Comparison of ENCODE assay signal across 8 mouse cellular contexts in the genomic region with DNA sequence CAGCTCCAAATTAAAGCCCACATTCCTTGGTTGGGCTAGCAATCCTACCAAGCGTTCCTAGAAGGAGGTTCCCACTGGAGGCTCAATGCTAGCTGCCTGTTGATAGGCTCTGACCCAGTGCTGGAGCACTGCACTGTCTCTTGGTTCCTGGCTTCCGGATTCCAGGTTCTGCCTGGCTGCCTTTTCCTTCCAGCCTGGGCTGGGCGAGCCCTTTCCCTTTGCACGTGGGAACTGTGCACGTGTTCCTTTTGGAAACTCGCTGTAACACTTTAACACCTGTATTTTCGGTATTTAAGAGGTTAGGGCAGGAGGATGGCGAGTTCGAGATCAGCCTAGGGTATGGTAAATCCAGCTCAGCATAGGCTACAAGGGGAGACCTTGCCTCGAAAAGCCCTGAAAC. TPM values are rescaled to one million over a fixed set of nuclear protein-coding genes. Genes with fewer than 3 reads are reported as not detected.
DNase-seq lines count a peak whose midpoint lies in the region; ATAC-seq and TF ChIP-seq lines count a peak whose summit lies in the region.

No protein-coding gene starts in this region.

- peaks cover 3% of the 10 kb centered on the region; the same call in 1 of the 2 replicates for H3K4me1 ChIP-seq in cerebellum, adult 2 months (ENCODE audit: control insufficient read depth, insufficient read depth, low read length)
- peaks cover 6% of the 10 kb centered on the region; the same call in 1 of the 2 replicates for H3K4me1 ChIP-seq in cortical plate, adult 2 months (ENCODE audit: control insufficient read depth, insufficient read depth, low read length)
- H3K4me1 ChIP-seq in limb, embryonic 10.5 days: peaks cover 18% of the 10 kb centered on the region
- peaks cover 22% of the 10 kb centered on the region for H3K4me1 ChIP-seq in midbrain, embryonic 16.5 days (ENCODE audit: control insufficient read depth, insufficient read depth, low read length)

- no peak overlapping the region for H3K9ac ChIP-seq in midbrain, embryonic 16.5 days (ENCODE audit: low read depth, low read length)

- peaks cover 21% of the 10 kb centered on the region for H3K36me3 ChIP-seq in limb, embryonic 10.5 days
- H3K36me3 ChIP-seq in midbrain, embryonic 16.5 days (ENCODE audit: control insufficient read depth, insufficient read depth, low read length): no peaks in the 10 kb centered on the region

- WGBS in cerebellum, adult 2 months: 57% methylated on average over 10 of the region's 10 CpGs
- WGBS in limb, embryonic 10.5 days: 80% methylated on average over 10 of the region's 10 CpGs
- 70% methylated on average over 10 of the region's 10 CpGs for WGBS in midbrain, embryonic 16.5 days

- H3K9me3 ChIP-seq in limb, embryonic 10.5 days (replicated peaks): no peaks in the 10 kb centered on the region
- no peaks in the 10 kb centered on the region for H3K9me3 ChIP-seq in midbrain, embryonic 16.5 days (replicated peaks; ENCODE audit: control insufficient read depth, low read length, poor library complexity, severe bottlenecking)

- no peak for TF ChIP-seq CTCF in cerebellum, adult 2 months (IDR thresholded peaks at IDR 0.05; ENCODE audit: borderline replicate concordance, insufficient read depth, low read depth, low read length)
- no peak for TF ChIP-seq CTCF in cortical plate, adult 2 months (IDR thresholded peaks at IDR 0.05; ENCODE audit: extremely low read depth, insufficient read depth, low read length)

- intact Hi-C loops in heart, postnatal 14 days (cut with DNase I): no loop called here

- no peak for ATAC-seq in midbrain, embryonic 16.5 days

- H3K4me2 ChIP-seq in midbrain, embryonic 16.5 days (ENCODE audit: low read length): peak overlapping the region; percentile 90

- no peak for DNase-seq in cerebellum, adult 2 months
- DNase-seq in cerebellum, adult 11 months: no peak
- peak; percentile 24 to 36 for DNase-seq in heart, postnatal 14 days
- DNase-seq in limb, embryonic 10.5 days (ENCODE audit: low spot score): no peak
- no peak for DNase-seq in layer of hippocampus, adult 18-20 months (ENCODE audit: low spot score in 2 of 2)
- no peak for DNase-seq in frontal cortex, postnatal 25 days (ENCODE audit: low spot score in 2 of 2)

- no peak overlapping the region for H3K4me3 ChIP-seq in cerebellum, adult 2 months (replicated peaks; ENCODE audit: insufficient read depth, low read depth, low read length)
- no peak overlapping the region for H3K4me3 ChIP-seq in cortical plate, adult 2 months (ENCODE audit: insufficient read depth, low read length)
- peak overlapping the region; percentile 95 for H3K4me3 ChIP-seq in limb, embryonic 10.5 days
- H3K4me3 ChIP-seq in midbrain, embryonic 16.5 days (ENCODE audit: low read depth, low read length): peak overlapping the region; percentile 48; the same call in 1 of the 2 replicates

- no peak for TF ChIP-seq POLR2A in cerebellum, adult 2 months (IDR thresholded peaks at IDR 0.05; ENCODE audit: borderline replicate concordance, insufficient read depth, low read length)
- no peak for TF ChIP-seq POLR2A in cortical plate, adult 2 months (IDR thresholded peaks at IDR 0.05; ENCODE audit: extremely low read depth, insufficient read depth, low read length)

- H3K27me3 ChIP-seq in cerebellum, adult 2 months (ENCODE audit: control insufficient read depth, insufficient read depth, low read length): no peaks in the 10 kb centered on the region
- H3K27me3 ChIP-seq in limb, embryonic 10.5 days (ENCODE audit: low read depth, poor library complexity, severe bottlenecking): no peaks in the 10 kb centered on the region
- H3K27me3 ChIP-seq in midbrain, embryonic 16.5 days (ENCODE audit: control insufficient read depth, insufficient read depth, low read depth, low read length): no peaks in the 10 kb centered on the region

- peak overlapping the region; percentile 83 for H3K27ac ChIP-seq in cerebellum, adult 2 months (ENCODE audit: insufficient read depth, low read length)
- H3K27ac ChIP-seq in cortical plate, adult 2 months (ENCODE audit: insufficient read depth, low read length): peak overlapping the region; percentile 66; the same call in 1 of the 2 replicates
- H3K27ac ChIP-seq in limb, embryonic 10.5 days: peak overlapping the region; percentile 98
- peak overlapping the region; percentile 92 for H3K27ac ChIP-seq in midbrain, embryonic 16.5 days (ENCODE audit: low read length)

RNA-seq across cellular contexts. Expression of a gene that starts 1.5 kb away (rescaled TPM):
- polyA plus RNA-seq in cerebellum, adult 2 months (2012; rRNA removed): 21.3 and 22.8 TPM in 2 replicates
- 23.5 and 23.7 TPM in 2 replicates for polyA plus RNA-seq in cortical plate, adult 2 months (2012; rRNA removed)
- 10 to 100 TPM; 40.3 to 44.7 TPM for total RNA-seq in heart, postnatal 14 days (2021)
- polyA plus RNA-seq in limb, embryonic 10.5 days (2016; fragmentation: Nextera tagmentation; extraction: Ambion mirVana): 267 and 279 TPM in 2 replicates
- polyA plus RNA-seq in midbrain, embryonic 16.5 days (2015; fragmentation: Nextera tagmentation; extraction: Ambion mirVana): 92.4 and 103 TPM in 2 replicates
- 10 to 100 TPM; 34.6 to 34.8 TPM for total RNA-seq in layer of hippocampus, adult 18-20 months (2021)

RNA-seq across cellular contexts. Expression of a gene that starts 7.0 kb away (rescaled TPM):
- 203 and 218 TPM in 2 replicates for polyA plus RNA-seq in cerebellum, adult 2 months (2012; rRNA removed)
- 194 and 219 TPM in 2 replicates for polyA plus RNA-seq in cortical plate, adult 2 months (2012; rRNA removed)
- 100 to 1,000 TPM; 138 to 146 TPM for total RNA-seq in heart, postnatal 14 days (2021)
- polyA plus RNA-seq in limb, embryonic 10.5 days (2016; fragmentation: Nextera tagmentation; extraction: Ambion mirVana): 224 and 237 TPM in 2 replicates
- 196 and 215 TPM in 2 replicates for polyA plus RNA-seq in midbrain, embryonic 16.5 days (2015; fragmentation: Nextera tagmentation; extraction: Ambion mirVana)
- total RNA-seq in layer of hippocampus, adult 18-20 months (2021): 10 to 100 TPM; 93.8 to 94.5 TPM

RNA-seq across cellular contexts. Expression of a gene that starts 45.0 kb away (rescaled TPM):
- 1,317 and 1,324 TPM in 2 replicates for polyA plus RNA-seq in cerebellum, adult 2 months (2012; rRNA removed)
- polyA plus RNA-seq in cortical plate, adult 2 months (2012; rRNA removed): 351 and 357 TPM in 2 replicates
- 1,000 to 10,000 TPM; 1,338 to 1,403 TPM for total RNA-seq in heart, postnatal 14 days (2021)
- 183 and 211 TPM in 2 replicates for polyA plus RNA-seq in limb, embryonic 10.5 days (2016; fragmentation: Nextera tagmentation; extraction: Ambion mirVana)
- polyA plus RNA-seq in midbrain, embryonic 16.5 days (2015; fragmentation: Nextera tagmentation; extraction: Ambion mirVana): 426 and 452 TPM in 2 replicates
- 100 to 1,000 TPM; 251 to 284 TPM for total RNA-seq in layer of hippocampus, adult 18-20 months (2021)

Comparison
In these comparisons a context has a peak if more than half of its experiments do, and no peak if none do; other contexts are left out.
1. DNase-seq: peak in heart, postnatal 14 days (2 of 2); none in cerebellum, adult 2 months (0 of 2), cerebellum, adult 11 months (single experiment), limb, embryonic 10.5 days (single experiment), layer of hippocampus, adult 18-20 months (0 of 2) and frontal cortex, postnatal 25 days (0 of 2).
2. H3K4me3 ChIP-seq: peak in limb, embryonic 10.5 days (single experiment) and midbrain, embryonic 16.5 days (single experiment); none in cerebellum, adult 2 months (single experiment) and cortical plate, adult 2 months (single experiment).
3. Peak in every context shown above with its lines, with median percentiles within 50 percentile points of each other: H3K27ac ChIP-seq.